Mouse (Mus musculus): ENCODE data around the gene Tigd3. TPM values are rescaled to one million over a fixed set of nuclear protein-coding genes. Genes with fewer than 3 reads are reported as not detected.

The Tigd3 gene
- polyA plus RNA-seq, 1 experiment from 2014 or later, result 1.2 TPM

GRCm38 (mm10) chr19:5845319-5846135, 48.4 kb downstream of the Tigd3 start:
- peak overlapping the region; percentile 58 for H3K4me2 ChIP-seq
- H3K9ac ChIP-seq, result peak overlapping the region; percentile 42
- no peaks in the 10 kb centered on the region for H3K36me3 ChIP-seq
- H3K9me3 ChIP-seq (replicated peaks), result no peaks in the 10 kb centered on the region
- peaks cover 91% of the 10 kb centered on the region for H3K4me1 ChIP-seq (replicated peaks)
- peak overlapping the region; percentile 98 for H3K27ac ChIP-seq
- H3K4me3 ChIP-seq, result peak overlapping the region; percentile 38
- H3K27me3 ChIP-seq, result no peaks in the 10 kb centered on the region
- peak; percentile 51 for ATAC-seq (replicated peaks; ENCODE audit: insufficient number of reproducible peaks, insufficient read depth, low FRiP score, low read depth)
- 4% methylated on average over 45 of the region's 45 CpGs for WGBS

GRCm38 (mm10) chr19:5844831-5845318, 49.1 kb downstream of the Tigd3 start:
- H3K9me3 ChIP-seq (replicated peaks), result no peaks in the 10 kb centered on the region
- H3K4me2 ChIP-seq, result peak overlapping the region; percentile 58
- H3K27me3 ChIP-seq, result no peaks in the 10 kb centered on the region
- H3K27ac ChIP-seq, result peak overlapping the region; percentile 98
- H3K9ac ChIP-seq, result peak overlapping the region; percentile 42
- peak overlapping the region; percentile 38 for H3K4me3 ChIP-seq
- WGBS, result 53% methylated on average over 12 of the region's 12 CpGs
- H3K36me3 ChIP-seq, result no peaks in the 10 kb centered on the region
- H3K4me1 ChIP-seq (replicated peaks), result peaks cover 92% of the 10 kb centered on the region
- no peak for ATAC-seq (replicated peaks; ENCODE audit: insufficient number of reproducible peaks, insufficient read depth, low FRiP score, low read depth)

GRCm38 (mm10) chr19:5843781-5844691, 49.9 kb downstream of the Tigd3 start:
- H3K27me3 ChIP-seq, result no peaks in the 10 kb centered on the region

GRCm38 (mm10) chr19:5842785-5843730, 50.9 kb downstream of the Tigd3 start:
- WGBS, result 74% methylated on average over 9 of the region's 9 CpGs
- Histone ChIP-seq H3K4me3 (peak overlapping the region; percentile 38), H3K9ac (0 out of 2 replicates have a peak overlapping the region, but pooled peaks have one; percentile 42), H3K4me1 (replicated peaks) (peaks cover 79% of the 10 kb centered on the region), H3K27ac (peak overlapping the region; percentile 98), H3K27me3 (no peaks in the 10 kb centered on the region), H3K36me3 (no peaks in the 10 kb centered on the region), H3K9me3 (replicated peaks) (no peaks in the 10 kb centered on the region), H3K4me2 (peak overlapping the region; percentile 58)
- no peak for ATAC-seq (replicated peaks; ENCODE audit: insufficient number of reproducible peaks, insufficient read depth, low FRiP score, low read depth)

More at GRCm38 (mm10) chr19:5843781-5844691, 49.9 kb downstream of the Tigd3 start:
- Histone ChIP-seq H3K4me2 (peak overlapping the region; percentile 58), H3K9me3 (replicated peaks) (no peaks in the 10 kb centered on the region), H3K4me3 (peak overlapping the region; percentile 38), H3K27ac (peak overlapping the region; percentile 98), H3K4me1 (replicated peaks) (peaks cover 89% of the 10 kb centered on the region), H3K9ac (peak overlapping the region; percentile 42), H3K36me3 (no peaks in the 10 kb centered on the region)
- WGBS, result 71% methylated on average over 30 of the region's 30 CpGs
- ATAC-seq (replicated peaks; ENCODE audit: insufficient number of reproducible peaks, insufficient read depth, low FRiP score, low read depth), result no peak

- H3K9ac ChIP-seq, result no peak overlapping the region
- no peaks in the 10 kb centered on the region for H3K27me3 ChIP-seq
- ATAC-seq (replicated peaks; ENCODE audit: insufficient number of reproducible peaks, insufficient read depth, low FRiP score, low read depth), result no peak
- H3K4me2 ChIP-seq, result peak overlapping the region; percentile 58
- H3K9me3 ChIP-seq (replicated peaks), result no peaks in the 10 kb centered on the region
- peaks cover 77% of the 10 kb centered on the region for H3K4me1 ChIP-seq (replicated peaks)
- 68% methylated on average over 5 of the region's 5 CpGs for WGBS
- no peaks in the 10 kb centered on the region for H3K36me3 ChIP-seq
- peak overlapping the region; percentile 98 for H3K27ac ChIP-seq
- peak overlapping the region; percentile 38; the same call in 1 of the 2 replicates for H3K4me3 ChIP-seq
These were observed 51.8 kb downstream of the Tigd3 start for GRCm38 (mm10) chr19:5841999-5842784.

- peak overlapping the region; percentile 16 for H3K4me2 ChIP-seq
- WGBS, result 65% methylated on average over 4 of the region's 4 CpGs
- no peaks in the 10 kb centered on the region for H3K27me3 ChIP-seq
- no peak overlapping the region for H3K27ac ChIP-seq
- no peaks in the 10 kb centered on the region for H3K9me3 ChIP-seq (replicated peaks)
- no peak overlapping the region for H3K4me3 ChIP-seq
- peaks cover 74% of the 10 kb centered on the region for H3K4me1 ChIP-seq (replicated peaks)
- no peaks in the 10 kb centered on the region for H3K36me3 ChIP-seq
- ATAC-seq (replicated peaks; ENCODE audit: insufficient number of reproducible peaks, insufficient read depth, low FRiP score, low read depth), result no peak
- no peak overlapping the region for H3K9ac ChIP-seq
These were observed 52.5 kb downstream of the Tigd3 start for GRCm38 (mm10) chr19:5841389-5841946.

Other genes with a start within 250 kb of the Tigd3 start
- gene Sipa1, start 230.4 kb downstream of the Tigd3 start, polyA plus RNA-seq (2015; fragmentation: Nextera tagmentation; extraction: Ambion mirVana), result 20.6 and 33.5 TPM in 2 replicates
- 23.7 and 29.6 TPM in 2 replicates for gene Map3k11, start 205.4 kb downstream of the Tigd3 start, polyA plus RNA-seq (2015; fragmentation: Nextera tagmentation; extraction: Ambion mirVana)
- 8.9 and 14.2 TPM in 2 replicates for gene Pcnx3, start 205.2 kb downstream of the Tigd3 start, polyA plus RNA-seq (2015; fragmentation: Nextera tagmentation; extraction: Ambion mirVana)
- gene Kcnk7, start 189.8 kb downstream of the Tigd3 start, polyA plus RNA-seq (2015; fragmentation: Nextera tagmentation; extraction: Ambion mirVana), result 0.40 TPM in 1 of 2 replicates, not detected in the other
- 82.6 and 84.3 TPM in 2 replicates for gene Ehbp1l1, start 167.8 kb downstream of the Tigd3 start, polyA plus RNA-seq (2015; fragmentation: Nextera tagmentation; extraction: Ambion mirVana)
- gene Fam89b, start 164.5 kb downstream of the Tigd3 start, polyA plus RNA-seq (2015; fragmentation: Nextera tagmentation; extraction: Ambion mirVana), result 68.1 and 82.4 TPM in 2 replicates
- 26.6 and 43.3 TPM in 2 replicates for gene Ltbp3, start 153.2 kb downstream of the Tigd3 start, polyA plus RNA-seq (2015; fragmentation: Nextera tagmentation; extraction: Ambion mirVana)
- 53.5 and 65.9 TPM in 2 replicates for gene Scyl1, start 122.7 kb downstream of the Tigd3 start, polyA plus RNA-seq (2015; fragmentation: Nextera tagmentation; extraction: Ambion mirVana)
- gene Frmd8, start 18.9 kb downstream of the Tigd3 start, polyA plus RNA-seq (2015; fragmentation: Nextera tagmentation; extraction: Ambion mirVana), result 25.1 and 35.1 TPM in 2 replicates
- gene Slc25a45, start 16.3 kb downstream of the Tigd3 start, polyA plus RNA-seq (2015; fragmentation: Nextera tagmentation; extraction: Ambion mirVana), result 3.2 and 4.2 TPM in 2 replicates
- gene Dpf2, start 18.9 kb upstream of the Tigd3 start, polyA plus RNA-seq (2015; fragmentation: Nextera tagmentation; extraction: Ambion mirVana), result 81.9 and 106 TPM in 2 replicates
- gene Cdc42ep2, start 30.7 kb upstream of the Tigd3 start, polyA plus RNA-seq (2015; fragmentation: Nextera tagmentation; extraction: Ambion mirVana), result 10.4 and 13.0 TPM in 2 replicates
- gene Pola2, start 70.1 kb upstream of the Tigd3 start, polyA plus RNA-seq (2015; fragmentation: Nextera tagmentation; extraction: Ambion mirVana), result 35.8 and 48.9 TPM in 2 replicates
- not detected in 2 replicates for gene Slc22a20, start 92.0 kb upstream of the Tigd3 start, polyA plus RNA-seq (2015; fragmentation: Nextera tagmentation; extraction: Ambion mirVana)
- gene Capn1, start 121.7 kb upstream of the Tigd3 start, polyA plus RNA-seq (2015; fragmentation: Nextera tagmentation; extraction: Ambion mirVana), result 6.6 and 10.0 TPM in 2 replicates
- gene Syvn1, start 152.4 kb upstream of the Tigd3 start, polyA plus RNA-seq (2015; fragmentation: Nextera tagmentation; extraction: Ambion mirVana), result 14.5 and 19.2 TPM in 2 replicates
- gene Mrpl49, start 163.6 kb upstream of the Tigd3 start, polyA plus RNA-seq (2015; fragmentation: Nextera tagmentation; extraction: Ambion mirVana), result 54.5 and 55.3 TPM in 2 replicates
- 434 and 453 TPM in 2 replicates for gene Fau, start 163.7 kb upstream of the Tigd3 start, polyA plus RNA-seq (2015; fragmentation: Nextera tagmentation; extraction: Ambion mirVana)
- 19.3 and 25.6 TPM in 2 replicates for gene Znhit2, start 167.0 kb upstream of the Tigd3 start, polyA plus RNA-seq (2015; fragmentation: Nextera tagmentation; extraction: Ambion mirVana)
- 5.4 and 11.3 TPM in 2 replicates for gene Tm7sf2, start 174.2 kb upstream of the Tigd3 start, polyA plus RNA-seq (2015; fragmentation: Nextera tagmentation; extraction: Ambion mirVana)
- 35.6 and 51.9 TPM in 2 replicates for gene Vps51, start 183.1 kb upstream of the Tigd3 start, polyA plus RNA-seq (2015; fragmentation: Nextera tagmentation; extraction: Ambion mirVana)
- gene Tmem262, start 185.9 kb upstream of the Tigd3 start, polyA plus RNA-seq (2015; fragmentation: Nextera tagmentation; extraction: Ambion mirVana), result not detected in 2 replicates
- 0.48 and 1.3 TPM in 2 replicates for gene Gm28374, start 188.1 kb upstream of the Tigd3 start, polyA plus RNA-seq (2015; fragmentation: Nextera tagmentation; extraction: Ambion mirVana)
- gene Zfpl1, start 190.8 kb upstream of the Tigd3 start, polyA plus RNA-seq (2015; fragmentation: Nextera tagmentation; extraction: Ambion mirVana), result 39.1 and 53.1 TPM in 2 replicates
- 19.6 and 27.2 TPM in 2 replicates for gene Cdca5, start 190.8 kb upstream of the Tigd3 start, polyA plus RNA-seq (2015; fragmentation: Nextera tagmentation; extraction: Ambion mirVana)
- 0.20 and 0.38 TPM in 2 replicates for gene AC131692.1, start 200.3 kb upstream of the Tigd3 start, polyA plus RNA-seq (2015; fragmentation: Nextera tagmentation; extraction: Ambion mirVana)
- gene Naaladl1, start 211.6 kb upstream of the Tigd3 start, polyA plus RNA-seq (2015; fragmentation: Nextera tagmentation; extraction: Ambion mirVana), result 0.21 and 0.36 TPM in 2 replicates
- 28.1 and 38.1 TPM in 2 replicates for gene Sac3d1, start 224.5 kb upstream of the Tigd3 start, polyA plus RNA-seq (2015; fragmentation: Nextera tagmentation; extraction: Ambion mirVana)
- 19.8 and 25.9 TPM in 2 replicates for gene Snx15, start 234.2 kb upstream of the Tigd3 start, polyA plus RNA-seq (2015; fragmentation: Nextera tagmentation; extraction: Ambion mirVana)
- 0.23 TPM in 1 of 2 replicates, not detected in the other for gene Batf2, start 246.8 kb upstream of the Tigd3 start, polyA plus RNA-seq (2015; fragmentation: Nextera tagmentation; extraction: Ambion mirVana)
- 74.7 and 81.8 TPM in 2 replicates for gene Arl2, start 247.4 kb upstream of the Tigd3 start, polyA plus RNA-seq (2015; fragmentation: Nextera tagmentation; extraction: Ambion mirVana)

Measured in heart, embryonic 15.5 days (tissue).